Mouse (Mus musculus) hindbrain, postnatal 0 days (tissue): Measurements from ENCODE around the gene Thoc7. TPM values are rescaled to one million over a fixed set of nuclear protein-coding genes. Genes with fewer than 3 reads are reported as not detected.

Source experiments
- ATAC-seq: fragments of 200-750 bp; cut with Nextera tagmentation; 2 replicates; pipeline ENCODE4 v1.8.0; 2017; ENCODE audit warnings: mild to moderate bottlenecking, moderate TSS enrichment, moderate library complexity
- DNase-seq: peaks from one replicate; pipeline ENCODE4 v3.0.0-alpha.2; 2015; ENCODE audit warnings: low spot score
- H3K27ac ChIP-seq: fragments of 300-500 bp; sonication (generic); 2 replicates; pipeline ENCODE4 v1.5.1; 2014; ENCODE audit warnings: mild to moderate bottlenecking
- H3K27me3 ChIP-seq: fragments of 300-500 bp; sonication (generic); 2 replicates; pipeline ENCODE4 v1.6.1; 2014; ENCODE audit warnings: low read length, mixed read lengths; ENCODE audit not compliant: insufficient read depth
- H3K36me3 ChIP-seq: fragments of 300-500 bp; sonication (generic); 2 replicates; pipeline ENCODE4 v1.6.1; 2014; ENCODE audit warnings: low read length, mixed read lengths; ENCODE audit not compliant: insufficient read depth
- H3K4me1 ChIP-seq: fragments of 300-500 bp; sonication (generic); 2 replicates; pipeline ENCODE4 v1.6.1; 2014; ENCODE audit warnings: antibody characterized with exemption, low read length, mixed read lengths; ENCODE audit not compliant: insufficient read depth
- H3K4me2 ChIP-seq: fragments of 300-500 bp; sonication (generic); 2 replicates; pipeline ENCODE4 v1.6.1; 2014; ENCODE audit warnings: low read depth, mild to moderate bottlenecking, low read length, moderate library complexity, mixed read lengths
- H3K4me3 ChIP-seq: fragments of 300-500 bp; sonication (generic); 2 replicates; pipeline ENCODE4 v1.5.1; 2014; ENCODE audit warnings: low read length
- H3K9ac ChIP-seq: fragments of 300-500 bp; sonication (generic); replicated peaks from 2 replicates; pipeline ENCODE4 v1.6.1; 2014; ENCODE audit warnings: mild to moderate bottlenecking, low read length, moderate library complexity, mixed read lengths
- H3K9me3 ChIP-seq: fragments of 300-500 bp; sonication (generic); 2 replicates; pipeline ENCODE4 v1.6.1; 2016; ENCODE audit warnings: low read length, mixed read lengths
- CTCF ChIP-seq: IDR thresholded peaks from 2 replicates; pipeline ENCODE4 v1.5.1; 2016; ENCODE audit warnings: antibody characterized with exemption, control low read depth, low read depth
- WGBS: fragments of 180-500 bp; shearing (Covaris S2); extraction: QIAGEN DNeasy Blood & Tissue Kit; methylation state at CpG from one replicate; pipeline ENCODE4 v1.1.7; 2014; 5-methylcytosine and 5-hydroxymethylcytosine counted together
- polyA plus RNA-seq: library from polyadenylated mRNA; unstranded; fragments of >200 nt; fragmentation: Nextera tagmentation; extraction: Ambion mirVana; gene quantifications from 2 replicates; pipeline ENCODE4 v1.2.1, GENCODE M21; 2015
- total RNA-seq: library from RNA; depleted of rRNA; stranded (reverse); fragments of >200 nt; gene quantifications from 2 replicates; pipeline ENCODE4 v1.2.3, GENCODE M21; 2014

Thoc7 gene
- total and polyA plus RNA-seq, 2 experiments from 2014 or later, result 38.1 to 211 TPM

- Histone ChIP-seq H3K4me1 (no peaks in the 10 kb centered on the region), H3K4me3 (no peak overlapping the region), H3K27me3 (no peaks in the 10 kb centered on the region), H3K36me3 (no peaks in the 10 kb centered on the region), H3K9ac (no peak overlapping the region), H3K27ac (no peak overlapping the region), H3K9me3 (no peaks in the 10 kb centered on the region), H3K4me2 (no peak overlapping the region)
- 57% methylated on average over 2 of the region's 2 CpGs for WGBS
- peak; percentile 7 for DNase-seq
- ATAC-seq, result no peak
- TF ChIP-seq CTCF, result peak; percentile 36
Measured at GRCm38 (mm10) chr14:13982174-13982573, 20.5 kb upstream of the Thoc7 start.

GRCm38 (mm10) chr14:13981286-13981685 is 19.6 kb upstream of the Thoc7 start:
- Histone ChIP-seq H3K27me3 (no peaks in the 10 kb centered on the region), H3K4me1 (no peaks in the 10 kb centered on the region), H3K9ac (no peak overlapping the region), H3K4me3 (no peak overlapping the region), H3K9me3 (no peaks in the 10 kb centered on the region), H3K27ac (no peak overlapping the region), H3K4me2 (no peak overlapping the region), H3K36me3 (no peaks in the 10 kb centered on the region)
- peak; percentile 20 for DNase-seq
- no peak for TF ChIP-seq CTCF
- peak; percentile 56; the same call in 1 of the 2 replicates for ATAC-seq
- 50% methylated on average over 2 of the region's 2 CpGs for WGBS

GRCm38 (mm10) chr14:13977498-13977897 is 15.8 kb upstream of the Thoc7 start:
- H3K4me3 ChIP-seq, result no peak overlapping the region
- no peak; the same call in 1 of the 2 replicates for ATAC-seq
- H3K9me3 ChIP-seq, result no peaks in the 10 kb centered on the region
- no peaks in the 10 kb centered on the region for H3K4me1 ChIP-seq
- no peak overlapping the region for H3K4me2 ChIP-seq
- no peak overlapping the region for H3K9ac ChIP-seq
- TF ChIP-seq CTCF, result no peak
- H3K36me3 ChIP-seq, result no peaks in the 10 kb centered on the region
- no peaks in the 10 kb centered on the region for H3K27me3 ChIP-seq
- DNase-seq, result no peak
- WGBS, result 71% methylated on average over 1 of the region's 1 CpGs
- no peak overlapping the region for H3K27ac ChIP-seq

- H3K9me3 ChIP-seq, result no peaks in the 10 kb centered on the region
- H3K4me2 ChIP-seq, result no peak overlapping the region
- no peak overlapping the region for H3K9ac ChIP-seq
- no peak for TF ChIP-seq CTCF
- ATAC-seq (no peak), DNase-seq (peak; percentile 7)
- no peaks in the 10 kb centered on the region for H3K36me3 ChIP-seq
- no peak overlapping the region for H3K4me3 ChIP-seq
- H3K27ac ChIP-seq, result 0 out of 2 replicates have a peak overlapping the region, but pooled peaks have one; percentile 32
- no peaks in the 10 kb centered on the region for H3K27me3 ChIP-seq
- H3K4me1 ChIP-seq, result no peaks in the 10 kb centered on the region
- WGBS, result 35% methylated on average over 6 of the region's 6 CpGs
Measured at GRCm38 (mm10) chr14:13971644-13972234, 10.1 kb upstream of the Thoc7 start.

- no peak for TF ChIP-seq CTCF
- Histone ChIP-seq H3K36me3 (no peaks in the 10 kb centered on the region), H3K4me1 (no peaks in the 10 kb centered on the region), H3K9me3 (no peaks in the 10 kb centered on the region), H3K9ac (no peak overlapping the region), H3K4me3 (no peak overlapping the region), H3K4me2 (no peak overlapping the region), H3K27ac (no peak overlapping the region), H3K27me3 (no peaks in the 10 kb centered on the region)
- WGBS, result 81% methylated on average over 3 of the region's 3 CpGs
- ATAC-seq, result no peak
- no peak for DNase-seq
Measured at GRCm38 (mm10) chr14:13970513-13970912, 8.9 kb upstream of the Thoc7 start.

- H3K4me2 ChIP-seq, result no peak overlapping the region
- TF ChIP-seq CTCF, result no peak
- ATAC-seq (no peak), DNase-seq (no peak)
- no peaks in the 10 kb centered on the region for H3K36me3 ChIP-seq
- H3K4me1 ChIP-seq, result no peaks in the 10 kb centered on the region
- 85% methylated on average over 5 of the region's 5 CpGs for WGBS
- H3K4me3 ChIP-seq, result no peak overlapping the region
- no peak overlapping the region for H3K9ac ChIP-seq
- H3K9me3 ChIP-seq, result no peaks in the 10 kb centered on the region
- H3K27me3 ChIP-seq, result no peaks in the 10 kb centered on the region
- H3K27ac ChIP-seq, result no peak overlapping the region
Measured at GRCm38 (mm10) chr14:13968476-13968875, 6.8 kb upstream of the Thoc7 start.

- Histone ChIP-seq H3K27ac (no peak overlapping the region), H3K4me3 (no peak overlapping the region), H3K9me3 (no peaks in the 10 kb centered on the region), H3K36me3 (no peaks in the 10 kb centered on the region), H3K9ac (no peak overlapping the region), H3K4me2 (no peak overlapping the region), H3K4me1 (no peaks in the 10 kb centered on the region), H3K27me3 (no peaks in the 10 kb centered on the region)
- no peak; the same call in 1 of the 2 replicates for TF ChIP-seq CTCF
- 65% methylated on average over 1 of the region's 1 CpGs for WGBS
- 0 out of 2 replicates have a peak, but pooled peaks have one; percentile 43 for ATAC-seq
- DNase-seq, result no peak
Measured at GRCm38 (mm10) chr14:13967607-13968006, 6.0 kb upstream of the Thoc7 start.
